Mouse (Mus musculus) macrophage (primary cell): ENCODE data around the gene Ldlrap1. TPM values are rescaled to one million over a fixed set of nuclear protein-coding genes. Genes with fewer than 3 reads are reported as not detected.

Experiments used
- H3K27ac ChIP-seq: fragments of 350-480 bp; formaldehyde crosslinking; 2 replicates; pipeline ENCODE4 v1.9.0; 2021
- H3K36me3 ChIP-seq: fragments of 350-480 bp; formaldehyde crosslinking; 2 replicates; pipeline ENCODE4 v1.9.0; 2021; ENCODE audit errors: inconsistent target
- H3K4me3 ChIP-seq: fragments of 350-480 bp; formaldehyde crosslinking; 2 replicates; pipeline ENCODE4 v1.9.0; 2021; ENCODE audit errors: inconsistent target
- H3K79me2 ChIP-seq: fragments of 350-480 bp; formaldehyde crosslinking; 2 replicates; pipeline ENCODE4 v1.9.0; 2021; ENCODE audit errors: inconsistent target
- WGBS: methylation state at CpG from one replicate; pipeline ENCODE4 v1.1.7; 2026; ENCODE audit warnings: inconsistent platforms; ENCODE audit not compliant: missing documents; 5-methylcytosine and 5-hydroxymethylcytosine counted together
- polyA plus RNA-seq: library from polyadenylated mRNA; stranded (reverse); fragments of 250-400 nt; gene quantifications from 3 replicates; pipeline ENCODE4 v1.2.4, GENCODE M21; 2018; ENCODE audit warnings: inconsistent platforms

The Ldlrap1 gene
- polyA plus RNA-seq, 1 experiment from 2014 or later, result 43.1 TPM

DNA sequence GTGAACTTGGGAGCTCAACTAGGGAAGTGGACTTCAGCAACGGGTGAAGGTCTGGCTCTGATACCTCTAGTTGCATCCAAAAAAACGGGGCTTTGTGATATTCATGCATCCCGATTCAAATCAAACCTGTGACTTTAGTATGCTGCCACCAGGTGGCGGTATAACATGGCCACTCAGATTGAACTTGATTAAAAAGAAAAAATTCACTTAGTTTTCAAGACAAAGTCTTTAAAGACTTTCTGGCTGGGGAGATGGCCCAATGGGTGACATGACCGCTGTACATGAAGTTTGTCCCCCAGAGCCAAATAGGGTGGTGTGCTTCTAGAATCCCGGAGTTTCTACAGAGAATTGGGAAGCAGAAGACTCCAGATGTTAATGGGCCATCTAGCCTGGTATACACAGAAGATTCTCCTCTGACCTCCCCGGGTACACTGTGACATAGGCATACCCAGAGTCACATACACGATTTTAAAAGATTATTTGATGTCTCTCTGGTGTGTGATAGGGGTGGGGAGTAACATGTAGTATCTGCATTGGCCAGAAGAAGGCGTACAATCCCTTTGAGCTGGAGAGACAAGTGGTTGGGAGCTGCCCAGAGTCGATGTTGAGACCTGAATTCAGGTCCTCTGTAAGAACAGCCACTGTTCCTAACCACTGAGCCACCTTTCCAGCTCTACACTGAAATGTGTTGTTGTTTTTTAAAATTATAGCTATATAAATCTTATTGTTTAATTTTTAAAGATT lies 25.6 kb upstream of the Ldlrap1 start:
- Histone ChIP-seq H3K79me2 (no peaks in the 10 kb centered on the region), H3K4me3 (no peak overlapping the region), H3K36me3 (no peaks in the 10 kb centered on the region), H3K27ac (no peak overlapping the region)
- WGBS, result 39% methylated on average over 10 of the region's 10 CpGs

GRCm38 (mm10) chr4:134791731-134792130 lies 23.9 kb upstream of the Ldlrap1 start:
- Histone ChIP-seq H3K27ac (no peak overlapping the region), H3K36me3 (no peaks in the 10 kb centered on the region), H3K79me2 (no peaks in the 10 kb centered on the region), H3K4me3 (no peak overlapping the region)
- 85% methylated on average over 6 of the region's 6 CpGs for WGBS

DNA sequence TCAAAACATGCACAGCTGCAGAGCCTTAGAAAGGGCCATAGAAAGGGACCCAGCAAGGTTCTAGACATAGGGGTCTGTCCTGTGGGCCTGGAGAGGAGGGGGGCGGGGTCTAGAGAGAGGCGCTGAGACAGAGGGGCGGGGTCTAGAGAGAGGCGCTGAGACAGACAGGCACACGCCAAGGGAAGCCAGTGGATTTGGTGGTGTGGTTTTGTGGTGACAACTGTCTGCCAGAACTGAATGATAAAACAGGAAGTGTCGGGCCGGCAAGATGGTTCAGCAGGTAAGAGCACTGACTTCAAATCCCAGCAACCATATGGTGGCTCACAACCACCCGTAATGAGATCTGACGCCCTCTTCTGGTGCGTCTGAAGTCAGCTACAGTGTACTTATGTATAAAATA lies 19.1 kb upstream of the Ldlrap1 start:
- Histone ChIP-seq H3K4me3 (no peak overlapping the region), H3K36me3 (no peaks in the 10 kb centered on the region), H3K79me2 (no peaks in the 10 kb centered on the region), H3K27ac (no peak overlapping the region)
- 16% methylated on average over 10 of the region's 10 CpGs for WGBS

DNA sequence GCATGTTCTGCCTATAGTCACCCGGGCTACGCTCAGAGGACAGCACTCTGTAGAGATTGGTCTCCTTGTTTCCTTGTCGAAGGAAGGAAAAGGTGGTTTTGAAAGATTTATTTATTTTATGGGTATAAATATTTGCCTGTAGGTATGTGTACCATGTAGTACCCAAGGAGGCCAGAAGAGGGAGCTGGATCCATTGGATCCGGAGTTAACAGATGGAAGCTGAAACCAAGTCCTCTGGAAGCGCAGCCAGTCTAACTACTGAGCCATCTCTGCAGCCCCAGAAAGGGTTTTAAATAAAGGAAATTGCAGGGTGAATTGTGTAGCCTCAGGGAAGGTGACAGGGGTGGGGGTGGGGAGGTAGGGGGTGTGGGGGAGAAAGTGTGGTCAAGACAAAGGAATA lies 16.9 kb upstream of the Ldlrap1 start:
- Histone ChIP-seq H3K4me3 (no peak overlapping the region), H3K36me3 (no peaks in the 10 kb centered on the region), H3K79me2 (no peaks in the 10 kb centered on the region), H3K27ac (no peak overlapping the region)
- 72% methylated on average over 5 of the region's 5 CpGs for WGBS

DNA sequence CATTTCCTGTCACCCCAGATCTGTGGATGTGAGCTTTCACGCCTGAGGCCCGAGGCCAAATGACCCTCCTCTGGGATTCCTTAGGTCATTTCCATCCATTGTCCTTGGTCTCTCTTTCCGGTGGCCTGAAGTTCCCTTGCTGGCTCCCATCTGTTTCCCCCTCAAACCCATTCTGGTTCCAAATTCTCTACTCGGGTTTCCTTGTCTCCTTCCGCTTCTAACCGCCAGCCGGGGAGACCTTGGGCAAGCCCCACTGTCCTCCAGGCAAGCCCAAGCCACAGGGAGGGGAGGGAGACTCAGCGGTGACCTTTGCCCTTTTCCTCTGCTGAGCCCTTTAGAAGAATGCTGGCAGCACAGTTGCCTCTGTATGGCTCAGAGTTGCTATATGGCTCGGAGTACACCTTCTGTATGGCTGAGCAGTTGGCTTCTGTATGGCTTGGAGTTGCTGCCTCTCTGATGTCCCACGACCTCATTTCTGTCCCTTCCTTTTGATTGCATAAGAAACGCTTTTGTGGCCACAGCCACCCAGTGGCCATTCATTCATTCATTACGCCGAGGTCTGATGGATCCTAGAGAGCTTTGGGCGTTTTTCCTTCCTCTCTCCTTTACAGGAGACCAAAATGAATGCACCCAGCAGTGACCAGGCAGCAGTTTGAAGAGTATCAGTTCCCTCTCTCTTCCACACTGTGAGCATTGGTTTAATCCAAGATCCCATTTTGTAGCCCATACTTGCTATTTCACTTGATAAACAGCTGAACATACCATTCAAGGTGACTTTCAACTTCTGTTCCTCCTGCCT lies 11.5 kb upstream of the Ldlrap1 start:
- Histone ChIP-seq H3K36me3 (no peaks in the 10 kb centered on the region), H3K27ac (peak overlapping the region; percentile 32; the same call in 1 of the 2 replicates), H3K4me3 (no peak overlapping the region), H3K79me2 (no peaks in the 10 kb centered on the region)
- 18% methylated on average over 13 of the region's 14 CpGs for WGBS

- H3K4me3 ChIP-seq, result no peak overlapping the region
- no peak overlapping the region for H3K27ac ChIP-seq
- no peaks in the 10 kb centered on the region for H3K79me2 ChIP-seq
- no peaks in the 10 kb centered on the region for H3K36me3 ChIP-seq
- WGBS, result 76% methylated on average over 7 of the region's 7 CpGs
These were observed 8.4 kb upstream of the Ldlrap1 start for GRCm38 (mm10) chr4:134776246-134776645.

DNA sequence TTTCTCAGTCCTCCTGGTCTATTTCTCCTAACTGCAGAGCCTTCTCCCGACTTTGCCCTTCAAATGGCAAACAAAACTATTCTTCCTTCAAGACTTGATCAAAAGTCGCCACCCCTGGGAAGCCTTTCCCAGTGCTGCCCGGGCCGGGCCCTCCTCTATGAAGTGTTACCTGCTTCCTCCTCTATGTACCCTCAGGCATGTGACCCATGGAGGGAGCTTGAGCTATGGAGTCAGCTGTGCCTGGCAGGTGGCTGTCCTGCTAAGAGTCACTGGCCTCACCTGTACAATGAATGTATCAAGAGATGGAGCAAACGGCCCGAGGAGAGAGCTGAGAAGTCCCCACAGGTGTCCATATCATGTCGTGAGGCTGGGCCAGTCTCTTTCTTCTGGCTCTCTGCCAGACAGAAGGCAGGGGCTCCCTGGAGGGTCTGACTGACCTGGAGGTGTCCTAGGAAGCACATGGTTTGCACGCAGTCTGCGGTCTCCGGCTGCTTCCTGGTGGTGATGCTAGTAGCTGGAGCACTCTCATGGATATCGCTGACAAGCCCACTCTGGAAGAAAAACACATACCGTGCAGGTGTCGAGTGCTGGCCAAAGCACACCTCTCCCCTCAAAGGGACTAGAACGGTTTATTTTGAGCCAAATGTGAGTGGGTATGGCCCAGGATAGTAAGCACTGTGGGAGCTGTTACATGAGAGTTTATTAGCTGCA lies 7.6 kb upstream of the Ldlrap1 start:
- WGBS, result 67% methylated on average over 14 of the region's 14 CpGs
- Histone ChIP-seq H3K27ac (no peak overlapping the region), H3K36me3 (no peaks in the 10 kb centered on the region), H3K79me2 (no peaks in the 10 kb centered on the region), H3K4me3 (no peak overlapping the region)

- WGBS, result 89% methylated on average over 6 of the region's 6 CpGs
- H3K36me3 ChIP-seq, result no peaks in the 10 kb centered on the region
- H3K4me3 ChIP-seq, result no peak overlapping the region
- H3K27ac ChIP-seq, result no peak overlapping the region
- H3K79me2 ChIP-seq, result no peaks in the 10 kb centered on the region
These were observed 6.3 kb upstream of the Ldlrap1 start for GRCm38 (mm10) chr4:134774126-134774525.

DNA sequence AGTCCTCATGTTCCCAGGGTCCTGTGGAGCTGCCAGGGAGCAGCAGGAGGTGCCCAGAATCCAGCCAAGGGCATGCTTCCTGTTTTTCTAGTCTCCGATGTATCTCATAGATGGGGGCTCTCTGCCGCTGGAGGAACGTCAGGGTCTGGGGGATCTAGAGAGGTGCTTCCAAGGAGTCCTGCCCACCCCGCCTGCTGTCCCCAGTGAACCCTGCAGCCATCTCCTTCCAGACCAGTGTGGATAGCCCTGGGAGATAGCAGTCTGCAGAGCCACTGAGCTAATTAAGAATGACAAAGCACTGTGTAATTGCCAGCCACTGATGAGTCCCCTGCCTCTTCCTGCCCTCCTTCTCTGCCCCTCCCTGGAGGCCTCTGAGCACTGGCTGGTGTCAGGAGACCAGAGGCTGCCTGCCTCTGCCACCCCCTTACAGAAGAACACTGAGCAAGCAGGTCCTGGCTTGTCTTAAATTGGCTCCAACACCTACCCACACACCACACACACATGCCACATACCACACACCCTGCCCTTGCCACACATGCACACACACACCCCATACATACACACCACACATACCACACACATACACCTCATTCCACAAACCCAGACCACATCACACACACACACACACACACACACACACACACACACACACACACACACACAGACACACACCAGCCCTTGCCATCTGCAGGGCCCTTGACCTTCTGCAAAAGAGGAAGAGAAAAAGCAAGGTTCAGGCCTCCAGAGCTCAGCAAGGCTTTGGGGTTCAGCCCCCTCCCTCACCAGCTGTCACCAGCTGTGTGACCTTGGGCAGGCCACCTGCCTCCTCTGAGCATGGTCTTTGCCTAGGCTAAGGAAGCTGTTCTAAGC lies 5.2 kb upstream of the Ldlrap1 start:
- no peak overlapping the region for H3K4me3 ChIP-seq
- WGBS, result 13% methylated on average over 4 of the region's 4 CpGs
- H3K27ac ChIP-seq, result peak overlapping the region; percentile 52
- H3K79me2 ChIP-seq, result no peaks in the 10 kb centered on the region
- H3K36me3 ChIP-seq, result no peaks in the 10 kb centered on the region

DNA sequence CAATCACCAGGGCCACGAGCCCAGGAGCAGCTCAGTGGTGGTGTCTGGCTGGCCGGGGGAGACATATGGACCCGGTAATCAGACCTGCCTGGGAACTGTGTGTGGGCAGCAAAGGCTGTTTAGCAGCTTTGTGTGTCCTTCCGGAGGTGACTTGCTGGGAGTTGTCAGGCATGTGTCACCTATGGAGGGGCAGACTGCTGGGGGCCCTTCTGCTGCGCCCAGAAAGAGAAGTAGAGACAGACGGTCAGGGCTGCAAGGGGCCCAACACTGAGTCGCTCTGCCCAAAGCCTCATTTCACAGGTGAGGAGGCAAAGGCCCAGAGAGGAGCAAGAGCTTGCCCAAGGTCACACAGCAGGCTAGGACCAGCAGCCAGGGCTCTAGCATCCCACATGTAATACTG lies 2.1 kb upstream of the Ldlrap1 start:
- no peak overlapping the region for H3K27ac ChIP-seq
- no peaks in the 10 kb centered on the region for H3K36me3 ChIP-seq
- H3K79me2 ChIP-seq, result peaks cover 27% of the 10 kb centered on the region
- WGBS, result 93% methylated on average over 4 of the region's 7 CpGs
- no peak overlapping the region for H3K4me3 ChIP-seq

DNA sequence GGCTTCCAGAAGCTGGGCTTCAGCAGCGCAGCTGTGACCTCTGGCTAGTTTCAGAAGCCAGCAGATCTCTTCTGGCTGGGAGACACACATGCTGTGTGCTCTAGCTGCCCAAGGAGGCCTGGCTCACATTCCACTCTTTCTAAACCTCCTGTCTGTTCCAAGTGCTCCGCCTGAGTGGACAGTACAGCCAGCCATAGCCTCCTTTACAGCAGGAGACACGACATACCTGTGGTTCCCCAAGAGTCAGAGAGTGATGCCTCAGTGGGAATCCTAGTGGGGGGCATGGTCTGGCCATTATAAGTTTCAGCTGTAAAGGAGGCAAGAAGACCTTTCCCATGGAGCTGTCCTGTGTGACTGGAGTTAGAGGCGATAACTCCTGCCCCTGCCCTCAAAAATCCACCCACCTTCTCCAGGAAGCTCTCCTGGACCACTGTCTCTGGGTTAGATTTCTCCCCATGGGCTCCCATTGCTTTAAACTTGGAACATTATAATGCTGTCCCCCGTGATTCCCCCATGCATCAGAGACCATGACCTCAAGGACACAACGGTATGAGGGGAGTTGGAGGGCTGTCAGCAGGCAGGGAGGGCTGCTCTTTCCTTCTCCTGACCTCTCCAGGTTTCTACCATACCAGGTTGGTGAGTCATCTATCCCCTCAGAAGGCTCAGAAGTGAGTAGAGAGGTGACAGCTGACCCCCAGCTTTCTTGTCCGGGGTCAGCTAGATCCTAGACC lies 1.4 kb upstream of the Ldlrap1 start:
- WGBS, result 91% methylated on average over 6 of the region's 7 CpGs

GRCm38 (mm10) chr4:134768226-134768888 lies 533 bp upstream of the Ldlrap1 start:
- Histone ChIP-seq H3K79me2 (peaks cover 42% of the 10 kb centered on the region), H3K4me3 (peak overlapping the region; percentile 36), H3K36me3 (no peaks in the 10 kb centered on the region), H3K27ac (0 out of 2 replicates have a peak overlapping the region, but pooled peaks have one; percentile 13)
- WGBS, result 29% methylated on average over 21 of the region's 21 CpGs

More for the DNA sequence above, 1.4 kb upstream of the Ldlrap1 start:
- no peaks in the 10 kb centered on the region for H3K36me3 ChIP-seq
- H3K27ac ChIP-seq, result no peak overlapping the region
- H3K4me3 ChIP-seq, result no peak overlapping the region
- H3K79me2 ChIP-seq, result peaks cover 33% of the 10 kb centered on the region

GRCm38 (mm10) chr4:134766904-134767425 lies 859 bp downstream of the Ldlrap1 start:
- Histone ChIP-seq H3K27ac (peak overlapping the region; percentile 65), H3K79me2 (peaks cover 49% of the 10 kb centered on the region), H3K36me3 (no peaks in the 10 kb centered on the region), H3K4me3 (peak overlapping the region; percentile 91)
- 2% methylated on average over 21 of the region's 23 CpGs for WGBS
